Mouse (Mus musculus): ENCODE data around the gene Lrrc74a.

DNA sequence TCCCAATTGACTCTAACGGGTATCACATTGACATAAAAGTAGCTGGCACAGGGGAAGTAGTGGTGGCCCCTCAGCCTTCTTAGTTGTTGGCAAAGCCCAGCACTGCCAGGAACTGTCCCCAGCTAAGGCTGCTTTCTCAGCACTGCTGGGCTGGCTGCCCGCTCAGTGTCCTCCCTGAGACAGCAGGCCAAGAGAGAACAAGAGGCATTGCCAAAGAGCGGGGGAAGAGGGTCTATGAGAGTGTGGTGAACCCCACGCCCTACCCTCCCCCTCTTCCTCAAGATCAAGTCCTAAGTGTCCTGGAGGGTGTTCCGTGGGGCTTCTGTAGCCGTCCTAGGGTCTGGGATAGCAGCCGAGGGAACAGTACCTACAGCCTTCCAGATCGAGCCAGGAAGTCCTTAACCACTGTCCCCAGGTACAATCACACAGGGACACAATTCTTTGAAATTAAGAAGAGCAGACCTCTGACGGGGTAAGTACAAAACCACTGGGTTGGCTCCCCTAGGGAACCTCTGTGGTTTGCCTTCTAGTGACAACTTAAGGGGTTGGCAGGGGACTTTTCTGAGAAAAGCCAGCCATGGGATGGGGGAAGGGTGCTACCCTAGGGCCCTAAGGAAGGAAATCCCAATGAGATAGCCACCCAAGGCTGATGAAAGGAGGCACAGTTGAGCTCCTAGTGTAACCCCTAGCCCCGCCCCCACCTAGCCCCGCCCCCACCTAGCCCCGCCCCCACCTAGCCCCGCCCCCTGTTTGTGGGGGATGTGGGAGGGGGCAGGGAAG, 47.4 kb upstream of the Lrrc74a start:
- TF ChIP-seq CTCF (IDR thresholded peaks at IDR 0.05; ENCODE audit: control insufficient read depth, insufficient read depth, insufficient replicate concordance, low read depth, low read length) = no peak
- TF ChIP-seq POLR2A (IDR thresholded peaks at IDR 0.05; ENCODE audit: control insufficient read depth, low read depth, low read length) = no peak
